Mouse (Mus musculus): ENCODE measurements at regions not wholly inside any gene's neighbourhood (a gene's known extent, or its start where the extent isn't known, plus 50 kb on each side); places are given as distances from the start of the nearest gene placed in this dataset.

GRCm38 (mm10) chr5:73749791-73750190 lies 98.6 kb downstream of the Spata18 start:
- Histone ChIP-seq H3K36me3 (ENCODE audit: insufficient read depth, low read length) (no peaks in the 10 kb centered on the region), H3K4me1 (ENCODE audit: insufficient read depth, low read length) (no peaks in the 10 kb centered on the region; the same call in 1 of the 2 replicates), H3K27me3 (ENCODE audit: insufficient read depth, low read length) (no peaks in the 10 kb centered on the region), H3K4me3 (ENCODE audit: low read depth, low read length) (no peak overlapping the region), H3K27ac (ENCODE audit: low read depth, low read length) (no peak overlapping the region), H3K9ac (replicated peaks; ENCODE audit: low read length, poor library complexity, severe bottlenecking) (no peak overlapping the region), H3K4me2 (ENCODE audit: low read depth, low read length, poor library complexity, severe bottlenecking) (no peak overlapping the region), H3K9me3 (ENCODE audit: low read length) (no peaks in the 10 kb centered on the region)
- TF ChIP-seq CTCF (IDR thresholded peaks at IDR 0.05): no peak
- WGBS: 86% methylated on average over 4 of the region's 4 CpGs
- no peak for DNase-seq (ENCODE audit: low spot score)
- no peak for ATAC-seq (ENCODE audit: low FRiP score)

GRCm38 (mm10) chr5:73752225-73752644 lies 101.1 kb downstream of the Spata18 start:
- Histone ChIP-seq H3K36me3 (ENCODE audit: insufficient read depth, low read length) (no peaks in the 10 kb centered on the region), H3K9me3 (ENCODE audit: low read length) (no peaks in the 10 kb centered on the region), H3K27me3 (ENCODE audit: insufficient read depth, low read length) (no peaks in the 10 kb centered on the region), H3K27ac (ENCODE audit: low read depth, low read length) (no peak overlapping the region), H3K4me1 (ENCODE audit: insufficient read depth, low read length) (no peaks in the 10 kb centered on the region; the same call in 1 of the 2 replicates), H3K4me3 (ENCODE audit: low read depth, low read length) (no peak overlapping the region), H3K4me2 (ENCODE audit: low read depth, low read length, poor library complexity, severe bottlenecking) (no peak overlapping the region), H3K9ac (replicated peaks; ENCODE audit: low read length, poor library complexity, severe bottlenecking) (no peak overlapping the region)
- no peak for TF ChIP-seq CTCF (IDR thresholded peaks at IDR 0.05)
- ATAC-seq (ENCODE audit: low FRiP score): no peak
- DNase-seq (ENCODE audit: low spot score): no peak
- 85% methylated on average over 10 of the region's 10 CpGs for WGBS

- no peaks in the 10 kb centered on the region for H3K27me3 ChIP-seq (ENCODE audit: insufficient read depth, low read length)
- H3K9ac ChIP-seq (replicated peaks; ENCODE audit: low read length, poor library complexity, severe bottlenecking): no peak overlapping the region
- H3K9me3 ChIP-seq (ENCODE audit: low read length): no peaks in the 10 kb centered on the region
- no peak overlapping the region for H3K4me2 ChIP-seq (ENCODE audit: low read depth, low read length, poor library complexity, severe bottlenecking)
- H3K36me3 ChIP-seq (ENCODE audit: insufficient read depth, low read length): no peaks in the 10 kb centered on the region
- H3K4me1 ChIP-seq (ENCODE audit: insufficient read depth, low read length): no peaks in the 10 kb centered on the region; the same call in 1 of the 2 replicates
- ATAC-seq (ENCODE audit: low FRiP score): no peak
- no peak for DNase-seq (ENCODE audit: low spot score)
- WGBS: 58% methylated on average over 7 of the region's 7 CpGs
- no peak for TF ChIP-seq CTCF (IDR thresholded peaks at IDR 0.05)
- H3K27ac ChIP-seq (ENCODE audit: low read depth, low read length): no peak overlapping the region
- no peak overlapping the region for H3K4me3 ChIP-seq (ENCODE audit: low read depth, low read length)
These were observed 102.6 kb downstream of the Spata18 start for GRCm38 (mm10) chr5:73753827-73754226.

GRCm38 (mm10) chr5:73758534-73758933 lies 107.4 kb downstream of the Spata18 start:
- DNase-seq (ENCODE audit: low spot score) (no peak), ATAC-seq (ENCODE audit: low FRiP score) (no peak)
- Histone ChIP-seq H3K4me2 (ENCODE audit: low read depth, low read length, poor library complexity, severe bottlenecking) (no peak overlapping the region), H3K9ac (replicated peaks; ENCODE audit: low read length, poor library complexity, severe bottlenecking) (no peak overlapping the region), H3K4me3 (ENCODE audit: low read depth, low read length) (no peak overlapping the region), H3K27ac (ENCODE audit: low read depth, low read length) (no peak overlapping the region), H3K27me3 (ENCODE audit: insufficient read depth, low read length) (no peaks in the 10 kb centered on the region), H3K4me1 (ENCODE audit: insufficient read depth, low read length) (no peaks in the 10 kb centered on the region), H3K9me3 (ENCODE audit: low read length) (no peaks in the 10 kb centered on the region), H3K36me3 (ENCODE audit: insufficient read depth, low read length) (no peaks in the 10 kb centered on the region)
- TF ChIP-seq CTCF (IDR thresholded peaks at IDR 0.05): no peak
- 90% methylated on average over 6 of the region's 6 CpGs for WGBS

GRCm38 (mm10) chr5:73761236-73761635 lies 110.1 kb downstream of the Spata18 start:
- ATAC-seq (ENCODE audit: low FRiP score) (no peak), DNase-seq (ENCODE audit: low spot score) (no peak)
- Histone ChIP-seq H3K9me3 (ENCODE audit: low read length) (no peaks in the 10 kb centered on the region), H3K4me3 (ENCODE audit: low read depth, low read length) (no peak overlapping the region), H3K9ac (replicated peaks; ENCODE audit: low read length, poor library complexity, severe bottlenecking) (no peak overlapping the region), H3K36me3 (ENCODE audit: insufficient read depth, low read length) (no peaks in the 10 kb centered on the region), H3K27me3 (ENCODE audit: insufficient read depth, low read length) (no peaks in the 10 kb centered on the region), H3K4me1 (ENCODE audit: insufficient read depth, low read length) (no peaks in the 10 kb centered on the region), H3K4me2 (ENCODE audit: low read depth, low read length, poor library complexity, severe bottlenecking) (no peak overlapping the region), H3K27ac (ENCODE audit: low read depth, low read length) (no peak overlapping the region)
- no peak for TF ChIP-seq CTCF (IDR thresholded peaks at IDR 0.05)
- WGBS: 75% methylated on average over 1 of the region's 1 CpGs

- Histone ChIP-seq H3K9me3 (ENCODE audit: low read length) (no peaks in the 10 kb centered on the region), H3K4me2 (ENCODE audit: low read depth, low read length, poor library complexity, severe bottlenecking) (no peak overlapping the region), H3K36me3 (ENCODE audit: insufficient read depth, low read length) (no peaks in the 10 kb centered on the region), H3K27me3 (ENCODE audit: insufficient read depth, low read length) (no peaks in the 10 kb centered on the region), H3K27ac (ENCODE audit: low read depth, low read length) (no peak overlapping the region), H3K9ac (replicated peaks; ENCODE audit: low read length, poor library complexity, severe bottlenecking) (no peak overlapping the region), H3K4me1 (ENCODE audit: insufficient read depth, low read length) (no peaks in the 10 kb centered on the region), H3K4me3 (ENCODE audit: low read depth, low read length) (no peak overlapping the region)
- peak; percentile 88 for TF ChIP-seq CTCF (IDR thresholded peaks at IDR 0.05)
- 22% methylated on average over 8 of the region's 8 CpGs for WGBS
- DNase-seq (ENCODE audit: low spot score) (peak; percentile 73), ATAC-seq (ENCODE audit: low FRiP score) (peak; percentile 47; the same call in 1 of the 2 replicates)
These were observed 110.5 kb downstream of the Spata18 start for GRCm38 (mm10) chr5:73761709-73762108.
